In the genomic region with DNA sequence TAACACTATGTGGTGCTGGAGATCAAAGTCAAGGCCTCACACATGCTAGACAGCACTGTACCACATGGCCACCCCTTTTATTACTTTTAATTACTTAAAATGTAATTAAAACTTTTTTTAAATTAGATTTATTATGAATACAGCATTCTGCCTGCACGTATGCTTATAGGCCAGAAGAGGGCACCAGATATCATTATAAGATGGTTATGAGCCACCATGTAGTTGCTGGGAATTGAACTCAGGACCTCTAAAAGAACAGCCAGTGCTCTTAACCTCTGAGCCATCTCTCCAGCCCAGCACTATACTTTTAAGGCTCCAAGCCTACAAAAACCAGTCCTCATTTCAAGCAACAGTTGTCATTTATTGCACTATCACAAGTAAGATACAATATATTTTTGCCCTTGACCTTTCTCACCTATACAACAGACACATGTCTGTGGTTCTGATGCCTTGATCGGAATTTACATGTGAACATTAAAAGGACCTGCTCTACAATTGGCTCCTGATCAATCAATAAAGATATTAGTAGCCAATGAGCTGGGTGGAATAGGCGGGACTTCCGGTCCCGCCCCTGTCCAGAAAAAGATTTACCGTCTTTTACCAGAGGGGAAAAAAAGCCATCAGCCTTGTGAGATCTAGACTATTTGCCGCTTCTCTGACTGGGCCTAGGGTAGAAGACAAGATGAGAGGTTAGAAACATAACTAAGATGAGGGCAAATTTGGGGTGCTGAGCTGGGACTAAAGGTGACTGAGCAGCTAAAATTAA, we compare ENCODE assay signal across 9 mouse cellular contexts. TPM values are rescaled to one million over a fixed set of nuclear protein-coding genes. Genes with fewer than 3 reads are reported as not detected.
DNase-seq lines count a peak whose midpoint lies in the region; ATAC-seq and TF ChIP-seq lines count a peak whose summit lies in the region.
"Had no signal": no experiment of that assay in that cellular context is flagged by ENCODE, and none has a peak within 500 bp of the region (broad histone marks: within the 10 kb centered on the region; RNA-seq: fewer than 3 reads in every experiment).

No protein-coding gene starts in this region.

- H3K9me3 ChIP-seq in heart, embryonic 13.5 days: no peaks in the 10 kb centered on the region; the same call in 1 of the 2 replicates
- H3K9me3 ChIP-seq in ES-E14 (ENCODE audit: control insufficient read depth, insufficient read depth, low read depth, low read length): no peaks in the 10 kb centered on the region
- no peaks in the 10 kb centered on the region for H3K9me3 ChIP-seq in forebrain, embryonic 15.5 days
- H3K9me3 ChIP-seq in midbrain, embryonic 12.5 days: no peaks in the 10 kb centered on the region

- no peak for ATAC-seq in heart, embryonic 13.5 days (ENCODE audit: extremely low read depth, insufficient number of reproducible peaks, low FRiP score, low TSS enrichment)
- no peak for ATAC-seq in forebrain, embryonic 15.5 days (replicated peaks)
- no peak for ATAC-seq in midbrain, embryonic 12.5 days (ENCODE audit: low FRiP score, low read depth)
- no peak for ATAC-seq in inflammation-experienced regulatory T-cells, adult 6 months

- H3K4me3 ChIP-seq in heart, embryonic 13.5 days: no peak overlapping the region; the same call in 1 of the 2 replicates
- H3K4me3 ChIP-seq in ES-E14 (ENCODE audit: insufficient read depth in 1 of 2, low read depth in 1 of 2, low read length in 2 of 2, poor library complexity in 1 of 2, severe bottlenecking in 1 of 2): peak overlapping the region; percentile 72 to 80
- H3K4me3 ChIP-seq in forebrain, embryonic 15.5 days: peak overlapping the region; percentile 17
- H3K4me3 ChIP-seq in midbrain, embryonic 12.5 days: peak overlapping the region; percentile 19

- DNase-seq in heart, adult 9 months (ENCODE audit: low spot score in 2 of 2): no peak
- DNase-seq in ES-E14 (ENCODE audit: low read depth, low spot score): peak; percentile 70
- DNase-seq in ovary, postnatal 10 days (ENCODE audit: low spot score): no peak
- no peak for DNase-seq in thymus, postnatal 4 days
- DNase-seq: heart, postnatal 14 days had no signal

- H3K9ac ChIP-seq in heart, embryonic 13.5 days: no peak overlapping the region
- H3K9ac ChIP-seq in ES-E14 (ENCODE audit: insufficient read depth, low read depth, low read length, poor library complexity, severe bottlenecking): peak overlapping the region; percentile 80; the same call in 1 of the 2 replicates
- H3K9ac ChIP-seq in forebrain, embryonic 15.5 days (replicated peaks): no peak overlapping the region
- no peak overlapping the region for H3K9ac ChIP-seq in midbrain, embryonic 12.5 days (replicated peaks)

- no peak overlapping the region for H3K27ac ChIP-seq in heart, embryonic 13.5 days (replicated peaks)
- H3K27ac ChIP-seq in ES-E14 (ENCODE audit: insufficient read depth, low read depth, low read length, poor library complexity, severe bottlenecking): peak overlapping the region; percentile 38; the same call in 1 of the 2 replicates
- no peak overlapping the region for H3K27ac ChIP-seq in forebrain, embryonic 15.5 days (replicated peaks)
- H3K27ac ChIP-seq in midbrain, embryonic 12.5 days (replicated peaks): no peak overlapping the region

- no peaks in the 10 kb centered on the region for H3K36me3 ChIP-seq in heart, embryonic 13.5 days
- no peaks in the 10 kb centered on the region for H3K36me3 ChIP-seq in ES-E14 (ENCODE audit: control insufficient read depth, insufficient read depth, low read length, poor library complexity, severe bottlenecking)
- H3K36me3 ChIP-seq in forebrain, embryonic 15.5 days: no peaks in the 10 kb centered on the region
- no peaks in the 10 kb centered on the region for H3K36me3 ChIP-seq in midbrain, embryonic 12.5 days

- in situ Hi-C loops in ES-E14 (cut with MboI; ENCODE audit: low sequenced_read_pairs in 2 of 2, unreplicated experiment in 2 of 2): no loop called here

- H3K27me3 ChIP-seq in heart, embryonic 13.5 days (replicated peaks): no peaks in the 10 kb centered on the region
- no peaks in the 10 kb centered on the region for H3K27me3 ChIP-seq in forebrain, embryonic 15.5 days
- H3K27me3 ChIP-seq in midbrain, embryonic 12.5 days: no peaks in the 10 kb centered on the region

- H3K4me1 ChIP-seq in heart, embryonic 13.5 days: peaks cover 4% of the 10 kb centered on the region; the same call in 1 of the 2 replicates
- peaks cover 0 to 2% of the 10 kb centered on the region in 2 experiments; a peak in 1 of 4 replicates for H3K4me1 ChIP-seq in ES-E14 (ENCODE audit: control insufficient read depth in 2 of 2, insufficient read depth in 2 of 2, low read length in 2 of 2, poor library complexity in 1 of 2)
- peaks cover 8% of the 10 kb centered on the region; the same call in 1 of the 2 replicates for H3K4me1 ChIP-seq in forebrain, embryonic 15.5 days
- no peaks in the 10 kb centered on the region for H3K4me1 ChIP-seq in midbrain, embryonic 12.5 days

- WGBS in heart, embryonic 13.5 days: 19% methylated on average over 7 of the region's 7 CpGs
- WGBS in forebrain, embryonic 15.5 days: 23% methylated on average over 7 of the region's 7 CpGs
- 27% methylated on average over 7 of the region's 7 CpGs for WGBS in midbrain, embryonic 12.5 days

- H3K4me2 ChIP-seq in heart, embryonic 13.5 days: peak overlapping the region; percentile 40
- H3K4me2 ChIP-seq in forebrain, embryonic 15.5 days (replicated peaks): no peak overlapping the region; the same call in 1 of the 2 replicates
- H3K4me2 ChIP-seq in midbrain, embryonic 12.5 days (replicated peaks): peak overlapping the region; percentile 8; the same call in 1 of the 2 replicates

TF ChIP-seq in ES-E14, 5 proteins besides CTCF, POLR2A, EP300 and RAD21:
- no peak for TF ChIP-seq ZNF384 (IDR thresholded peaks at IDR 0.05; ENCODE audit: low read depth, low read length)
- TF ChIP-seq CHD2 (IDR thresholded peaks at IDR 0.05; ENCODE audit: low read depth, low read length): peak; percentile 84
- TF ChIP-seq MAFK (IDR thresholded peaks at IDR 0.05; ENCODE audit: insufficient read depth, low read depth, low read length): no peak
- no peak for TF ChIP-seq HCFC1 (IDR thresholded peaks at IDR 0.05; ENCODE audit: borderline replicate concordance, insufficient read depth, low read length)

RNA-seq across cellular contexts. Expression of gene Ipo11, which starts 4.6 kb away (rescaled TPM):
- polyA plus RNA-seq in heart, embryonic 13.5 days (2015; fragmentation: Nextera tagmentation; extraction: Ambion mirVana): 63.1 and 66.4 TPM in 2 replicates
- total RNA-seq in ES-E14 (2012; rRNA removed): 51.0 and 68.6 TPM in 2 replicates
- polyA plus RNA-seq in forebrain, embryonic 15.5 days (2015; fragmentation: Nextera tagmentation; extraction: Ambion mirVana): 41.1 and 43.4 TPM in 2 replicates
- polyA plus RNA-seq in midbrain, embryonic 12.5 days (2016; fragmentation: Nextera tagmentation; extraction: Ambion mirVana): 66.8 and 70.1 TPM in 2 replicates
- polyA plus RNA-seq in inflammation-experienced regulatory T-cells, adult 6 months (2017; shearing (Covaris generic)): 10 to 100 TPM; 24.8 to 35.1 (median 34.1) TPM

RNA-seq across cellular contexts. Expression of gene Dimt1, which starts 5.5 kb away (rescaled TPM):
- polyA plus RNA-seq in heart, embryonic 13.5 days (2015; fragmentation: Nextera tagmentation; extraction: Ambion mirVana): 28.5 and 28.8 TPM in 2 replicates
- 45.9 and 58.1 TPM in 2 replicates for total RNA-seq in ES-E14 (2012; rRNA removed)
- 42.4 and 43.4 TPM in 2 replicates for polyA plus RNA-seq in forebrain, embryonic 15.5 days (2015; fragmentation: Nextera tagmentation; extraction: Ambion mirVana)
- 40.4 and 40.5 TPM in 2 replicates for polyA plus RNA-seq in midbrain, embryonic 12.5 days (2016; fragmentation: Nextera tagmentation; extraction: Ambion mirVana)
- polyA plus RNA-seq in inflammation-experienced regulatory T-cells, adult 6 months (2017; shearing (Covaris generic)): 10 to 100 TPM; 25.0 to 31.0 (median 29.8) TPM
